Mouse (Mus musculus): ENCODE measurements around the gene Paqr6.
"Not testable (repeated sequence)": the region's sequence is repeated elsewhere in the genome, so short reads cannot be mapped to it uniquely, and the experiment has no call there.

Paqr6 gene

DNA sequence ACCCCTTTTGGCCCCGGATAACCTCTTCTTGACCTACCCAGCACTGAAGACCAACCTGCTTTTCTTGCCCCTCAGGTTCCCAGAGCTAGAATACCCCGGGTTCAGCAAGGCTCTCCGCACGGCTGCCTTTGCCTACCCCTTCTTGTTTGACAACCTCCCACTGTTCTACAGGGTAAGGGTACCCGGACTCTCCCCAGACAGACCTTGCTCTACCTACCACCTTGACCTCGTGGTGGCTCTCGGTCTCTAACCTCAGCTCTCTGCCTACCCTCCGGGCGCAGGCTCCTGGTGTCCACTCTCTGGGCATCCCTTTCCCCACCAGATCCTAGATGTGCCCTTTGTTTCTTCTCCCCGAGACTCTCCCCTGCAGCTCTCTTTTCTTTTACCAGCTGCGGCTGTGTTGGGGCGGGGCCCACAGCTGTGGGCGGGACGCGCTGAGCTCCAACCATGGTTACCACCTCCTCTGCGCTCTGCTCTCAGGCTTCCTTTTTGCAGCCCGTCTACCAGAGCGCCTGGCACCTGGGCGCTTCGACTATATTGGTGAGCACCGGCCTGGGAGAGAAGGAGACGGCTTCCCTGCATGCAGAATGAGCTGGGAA is 2.5 kb downstream of the Paqr6 start:
- DNase-seq (ENCODE audit: low read depth) = not testable (repeated sequence)

DNA sequence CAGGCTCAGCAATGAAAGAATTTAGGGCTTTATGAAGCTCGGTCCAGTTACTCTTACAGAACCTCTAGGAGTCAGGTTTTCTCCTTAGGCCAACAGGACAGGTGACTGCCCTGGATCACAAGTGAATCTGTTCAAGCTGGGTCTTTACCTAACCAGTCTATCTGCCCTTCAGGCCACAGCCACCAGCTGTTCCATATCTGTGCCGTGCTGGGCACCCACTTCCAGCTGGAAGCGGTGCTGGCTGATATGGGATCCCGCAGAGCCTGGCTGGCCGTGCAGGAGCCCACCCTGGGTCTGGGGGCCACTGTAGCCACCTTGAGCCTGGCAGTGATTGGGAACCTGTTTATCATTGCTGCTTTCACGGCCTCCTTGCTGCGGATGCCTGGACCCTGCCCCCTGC is 3.1 kb downstream of the Paqr6 start:
- DNase-seq (ENCODE audit: low read depth) = not testable (repeated sequence)

DNA sequence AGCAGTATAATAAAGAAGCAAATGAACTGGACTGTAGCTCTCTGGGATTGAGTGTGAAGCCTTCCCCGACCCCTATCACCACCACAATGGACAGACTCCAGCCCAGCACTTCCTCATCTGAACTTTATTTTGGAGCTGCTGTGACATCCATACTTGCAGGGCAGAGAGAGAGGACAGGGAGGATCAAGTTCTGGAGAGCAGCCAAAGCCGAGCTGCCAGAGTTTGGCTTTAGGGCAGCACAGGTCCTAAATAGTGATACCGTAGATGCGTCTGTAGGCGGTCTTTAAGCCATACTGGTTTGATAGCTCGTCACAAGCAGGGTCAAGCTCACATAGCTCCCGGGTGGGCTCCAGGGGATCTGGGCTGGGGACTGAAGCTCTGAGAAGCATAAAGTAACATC is 4.1 kb downstream of the Paqr6 start:
- DNase-seq (ENCODE audit: low read depth) = not testable (repeated sequence)

DNA sequence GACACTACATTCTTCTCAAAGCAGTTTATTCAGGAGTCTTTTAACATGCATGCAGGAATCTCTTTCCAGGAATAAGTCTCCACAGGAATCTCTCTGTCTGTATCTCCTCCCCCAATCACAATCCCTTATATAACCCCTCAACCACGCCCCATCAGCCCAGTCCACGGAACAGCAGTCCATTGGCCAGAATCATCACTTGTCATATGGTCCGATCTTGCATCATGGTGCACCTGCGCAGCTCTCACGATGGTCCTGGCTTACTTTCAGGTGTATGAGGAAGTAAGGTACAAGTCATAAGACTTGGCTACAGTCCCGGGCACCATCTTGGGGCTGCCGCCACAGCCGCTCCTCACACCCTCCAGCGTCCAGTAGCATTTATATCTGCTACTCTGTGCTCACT is 8.3 kb downstream of the Paqr6 start, which contains the start of gene Bglap3:
TSS of gene Bglap3 (minus strand) at position 101 of the 400 bp plus-strand sequence.
- not testable (repeated sequence) for DNase-seq (ENCODE audit: low read depth)

DNA sequence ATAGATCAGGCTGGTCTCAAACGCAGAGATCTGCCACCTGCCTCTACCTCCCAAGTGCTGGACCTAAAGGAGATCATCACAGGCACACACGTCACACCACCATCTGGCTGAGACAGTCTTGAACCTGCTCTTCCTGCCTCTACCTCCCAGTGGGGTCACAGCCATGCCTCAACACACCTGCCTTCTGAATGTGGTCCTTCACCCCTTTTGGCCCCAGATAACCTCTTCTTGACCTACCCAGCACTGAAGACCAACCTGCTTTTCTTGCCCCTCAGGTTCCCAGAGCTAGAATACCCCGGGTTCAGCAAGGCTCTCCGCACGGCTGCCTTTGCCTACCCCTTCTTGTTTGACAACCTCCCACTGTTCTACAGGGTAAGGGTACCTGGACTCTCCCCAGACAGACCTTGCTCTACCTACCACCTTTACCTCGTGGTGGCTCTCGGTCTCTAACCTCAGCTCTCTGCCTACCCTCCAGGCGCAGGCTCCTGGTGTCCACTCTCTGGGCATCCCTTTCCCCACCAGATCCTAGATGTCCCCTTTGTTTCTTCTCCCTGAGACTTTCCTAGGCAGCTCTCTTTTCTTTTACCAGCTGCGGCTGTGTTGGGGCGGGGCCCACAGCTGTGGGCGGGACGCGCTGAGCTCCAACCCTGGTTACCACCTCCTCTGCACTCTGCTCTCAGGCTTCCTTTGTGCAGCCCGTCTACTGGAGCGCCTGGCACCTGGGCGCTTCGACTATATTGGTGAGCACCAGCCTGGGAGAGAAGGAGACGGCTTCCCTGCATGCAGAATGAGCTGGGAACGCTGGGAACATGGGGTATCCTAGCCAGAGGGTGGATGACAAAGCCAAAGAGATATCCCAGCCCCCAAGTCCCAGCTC is 11.6 kb downstream of the Paqr6 start:
- DNase-seq (ENCODE audit: low read depth) = peak; percentile 34

DNA sequence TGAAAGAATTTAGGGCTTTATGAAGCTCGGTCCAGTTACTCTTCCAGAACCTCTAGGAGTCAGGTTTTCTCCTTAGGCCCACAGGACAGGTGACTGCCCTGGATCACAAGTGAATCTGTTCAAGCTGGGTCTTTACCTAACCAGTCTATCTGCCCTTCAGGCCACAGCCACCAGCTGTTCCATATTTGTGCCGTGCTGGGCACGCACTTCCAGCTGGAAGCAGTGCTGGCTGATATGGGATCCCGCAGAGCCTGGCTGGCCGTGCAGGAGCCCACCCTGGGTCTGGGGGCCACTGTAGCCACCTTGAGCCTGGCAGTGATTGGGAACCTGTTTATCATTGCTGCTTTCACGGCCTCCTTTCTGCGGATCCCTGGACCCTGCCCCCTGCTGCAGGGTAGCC is 12.3 kb downstream of the Paqr6 start:
- not testable (repeated sequence) for DNase-seq (ENCODE audit: low read depth)

DNA sequence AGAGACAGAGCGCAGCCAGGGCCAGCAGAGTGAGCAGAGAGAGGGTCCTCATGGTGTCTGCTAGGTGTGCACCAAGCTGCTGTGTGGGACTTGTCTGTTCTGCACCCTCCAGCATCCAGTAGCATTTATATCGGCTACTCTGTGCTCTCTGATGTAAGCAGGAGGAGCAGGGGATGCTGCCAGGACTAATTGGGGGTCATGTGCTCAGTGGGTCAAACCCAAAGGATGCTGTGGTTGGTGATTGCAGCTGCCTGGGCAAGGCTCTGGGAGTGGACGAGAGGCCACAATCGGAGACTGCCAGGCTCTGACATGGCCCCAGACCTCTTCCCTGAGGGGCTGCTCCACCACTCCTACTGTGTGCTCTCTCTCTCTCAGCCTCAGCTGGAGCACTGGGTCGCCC is 14.2 kb downstream of the Paqr6 start, which contains the start of gene Bglap2:
TSS of gene Bglap2 (minus strand) at position 101 of the 400 bp plus-strand sequence.
- DNase-seq (ENCODE audit: low read depth) = not testable (repeated sequence)

DNA sequence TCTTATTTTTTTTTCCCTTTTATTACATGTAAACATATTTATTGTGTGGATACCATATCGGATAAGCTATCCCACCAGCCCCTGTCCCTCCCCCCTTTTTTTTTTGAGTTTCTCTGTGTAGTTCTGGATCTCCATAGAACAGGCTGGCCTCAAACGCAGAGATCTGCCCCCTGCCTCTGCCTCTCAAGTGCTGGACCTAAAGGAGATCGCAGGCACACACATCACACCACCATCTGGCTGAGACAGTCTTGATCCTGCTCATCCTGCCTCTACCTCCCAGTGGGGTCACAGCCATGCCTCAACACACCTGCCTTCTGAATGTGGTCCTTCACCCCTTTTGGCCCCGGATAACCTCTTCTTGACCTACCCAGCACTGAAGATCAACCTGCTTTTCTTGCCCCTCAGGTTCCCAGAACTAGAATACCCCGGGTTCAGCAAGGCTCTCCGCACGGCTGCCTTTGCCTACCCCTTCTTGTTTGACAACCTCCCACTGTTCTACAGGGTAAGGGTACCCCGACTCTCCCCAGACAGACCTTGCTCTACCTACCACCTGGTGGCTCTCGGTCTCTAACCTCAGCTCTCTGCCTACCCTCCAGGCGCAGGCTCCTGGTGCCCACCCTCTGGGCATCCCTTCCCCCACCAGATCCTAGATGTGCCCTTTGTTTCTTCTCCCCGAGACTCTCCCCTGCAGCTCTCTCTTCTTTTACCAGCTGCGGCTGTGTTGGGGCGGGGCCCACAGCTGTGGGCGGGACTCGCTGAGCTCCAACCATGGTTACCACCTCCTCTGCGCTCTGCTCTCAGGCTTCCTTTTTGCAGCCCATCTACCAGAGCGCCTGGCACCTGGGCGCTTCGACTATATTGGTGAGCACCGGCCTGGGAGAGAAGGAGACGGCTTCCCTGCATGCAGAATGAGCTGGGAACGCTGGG is 17.3 kb downstream of the Paqr6 start:
- DNase-seq (ENCODE audit: low read depth) = not testable (repeated sequence)

DNA sequence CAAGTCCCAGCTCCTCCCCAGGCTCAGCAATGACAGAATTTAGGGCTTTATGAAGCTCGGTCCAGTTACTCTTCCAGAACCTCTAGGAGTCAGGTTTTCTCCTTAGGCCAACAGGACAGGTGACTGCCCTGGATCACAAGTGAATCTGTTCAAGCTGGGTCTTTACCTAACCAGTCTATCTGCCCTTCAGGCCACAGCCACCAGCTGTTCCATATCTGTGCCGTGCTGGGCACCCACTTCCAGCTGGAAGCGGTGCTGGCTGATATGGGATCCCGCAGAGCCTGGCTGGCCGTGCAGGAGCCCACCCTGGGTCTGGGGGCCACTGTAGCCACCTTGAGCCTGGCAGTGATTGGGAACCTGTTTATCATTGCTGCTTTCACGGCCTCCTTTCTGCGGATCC is 18.0 kb downstream of the Paqr6 start:
- not testable (repeated sequence) for DNase-seq (ENCODE audit: low read depth)

DNA sequence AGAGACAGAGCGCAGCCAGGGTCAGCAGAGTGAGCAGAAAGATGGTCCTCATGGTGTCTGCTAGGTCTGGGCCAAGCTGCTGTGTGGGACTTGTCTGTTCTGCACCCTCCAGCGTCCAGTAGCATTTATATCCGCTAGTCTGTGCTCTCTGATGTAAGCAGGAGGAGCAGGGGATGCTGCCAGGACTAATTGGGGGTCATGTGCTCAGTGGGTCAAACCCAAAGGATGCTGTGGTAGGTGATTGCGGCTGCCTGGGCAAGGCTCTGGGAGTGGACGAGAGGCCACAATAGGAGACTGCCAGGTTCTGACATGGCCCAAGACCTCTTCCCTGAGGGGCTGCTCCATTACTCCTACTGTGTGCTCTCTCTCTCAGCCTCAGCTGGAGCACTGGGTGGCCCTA is 20.0 kb downstream of the Paqr6 start, which contains the start of gene Bglap:
TSS of gene Bglap (minus strand) at position 101 of the 400 bp plus-strand sequence.
- no peak for DNase-seq (ENCODE audit: low read depth)

DNA sequence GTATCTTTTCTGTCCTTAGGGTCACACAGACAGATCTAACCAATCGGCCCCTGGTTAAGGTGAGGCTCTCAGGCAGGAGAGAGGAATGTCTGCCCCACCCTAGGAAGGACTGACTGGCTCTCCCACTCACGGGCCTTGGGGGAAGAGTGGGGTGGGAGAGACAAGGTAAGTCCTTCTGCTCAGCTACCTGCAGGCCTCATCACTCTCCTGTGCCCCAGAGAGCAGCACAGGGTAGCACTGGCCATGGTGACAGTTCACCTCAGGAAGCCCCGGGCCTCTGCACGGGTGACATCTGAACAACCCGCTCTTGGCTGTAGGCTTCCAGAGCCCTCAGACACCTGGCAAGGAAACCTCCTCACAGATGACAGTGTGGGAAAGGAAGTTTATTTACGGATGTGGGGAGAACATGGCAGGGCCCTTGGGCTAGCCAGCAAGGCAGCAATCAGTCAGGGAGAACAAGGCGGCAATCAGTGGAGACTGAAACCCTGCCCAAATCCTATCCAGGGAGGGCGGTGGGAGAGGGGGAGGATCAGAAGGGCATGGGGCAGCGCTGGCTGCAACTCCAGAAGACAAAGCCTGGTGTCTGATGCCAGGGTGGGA is 29.5 kb downstream of the Paqr6 start:
- no peak for DNase-seq (ENCODE audit: low read depth)

DNA sequence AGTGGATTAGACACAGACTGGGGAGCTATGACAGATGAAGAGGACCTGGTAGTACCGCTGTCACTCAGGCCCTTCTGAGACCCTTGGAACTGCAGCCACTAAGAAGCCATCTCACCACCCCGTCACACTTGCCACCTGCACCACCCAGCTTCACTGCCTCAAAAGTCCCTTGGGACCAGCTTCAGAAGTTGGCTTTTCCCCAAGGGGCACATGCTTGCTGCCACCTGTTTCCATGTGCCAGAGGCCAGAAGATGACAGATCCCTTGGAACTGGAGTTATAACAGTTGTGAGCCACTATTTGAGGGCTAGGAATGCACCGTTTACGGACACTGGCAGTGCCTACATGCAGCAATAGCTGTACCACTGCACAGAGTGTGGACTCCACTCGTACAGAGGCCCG is 30.9 kb downstream of the Paqr6 start:
- DNase-seq (ENCODE audit: low read depth) = no peak

DNA sequence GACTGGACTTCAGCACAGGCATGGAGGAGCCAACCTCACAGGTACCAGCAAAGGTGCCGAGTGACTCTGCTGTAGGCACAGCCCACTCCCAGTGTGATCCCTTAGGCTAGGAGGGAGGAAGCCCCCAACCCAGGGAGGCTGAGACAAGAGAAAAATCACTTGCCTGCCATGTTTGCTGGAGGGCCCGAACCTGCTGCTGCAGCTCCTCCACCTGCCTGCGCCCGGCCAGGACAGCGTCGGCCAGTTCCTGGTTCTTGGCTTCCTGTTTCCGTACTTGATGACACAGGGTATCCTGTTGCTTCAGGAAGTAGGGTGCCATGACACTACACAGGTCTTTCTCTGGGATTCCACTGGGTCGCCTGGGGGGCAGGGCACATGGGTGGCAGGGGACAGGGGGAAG is 31.4 kb downstream of the Paqr6 start:
- no peak for DNase-seq (ENCODE audit: low read depth)

DNA sequence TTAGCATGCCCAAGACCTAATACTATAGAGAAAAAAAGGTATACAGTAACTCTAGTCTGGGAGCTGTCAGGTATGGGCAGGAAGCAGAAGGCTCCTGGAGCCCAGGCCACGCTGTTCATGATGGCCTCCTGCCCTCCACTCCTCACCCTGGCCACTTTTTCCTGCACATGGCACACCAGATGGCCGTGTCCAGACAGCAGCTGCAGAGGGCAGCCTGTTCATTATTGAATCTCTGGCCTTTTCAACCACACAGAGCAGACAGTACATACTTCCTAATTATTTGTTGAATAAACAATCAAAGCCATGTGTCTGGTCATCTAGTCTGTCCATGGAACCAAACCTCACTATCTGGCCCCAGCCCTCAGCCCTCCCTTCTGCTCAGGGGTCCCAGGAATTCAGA is 34.3 kb downstream of the Paqr6 start:
- DNase-seq (ENCODE audit: low read depth) = no peak

DNA sequence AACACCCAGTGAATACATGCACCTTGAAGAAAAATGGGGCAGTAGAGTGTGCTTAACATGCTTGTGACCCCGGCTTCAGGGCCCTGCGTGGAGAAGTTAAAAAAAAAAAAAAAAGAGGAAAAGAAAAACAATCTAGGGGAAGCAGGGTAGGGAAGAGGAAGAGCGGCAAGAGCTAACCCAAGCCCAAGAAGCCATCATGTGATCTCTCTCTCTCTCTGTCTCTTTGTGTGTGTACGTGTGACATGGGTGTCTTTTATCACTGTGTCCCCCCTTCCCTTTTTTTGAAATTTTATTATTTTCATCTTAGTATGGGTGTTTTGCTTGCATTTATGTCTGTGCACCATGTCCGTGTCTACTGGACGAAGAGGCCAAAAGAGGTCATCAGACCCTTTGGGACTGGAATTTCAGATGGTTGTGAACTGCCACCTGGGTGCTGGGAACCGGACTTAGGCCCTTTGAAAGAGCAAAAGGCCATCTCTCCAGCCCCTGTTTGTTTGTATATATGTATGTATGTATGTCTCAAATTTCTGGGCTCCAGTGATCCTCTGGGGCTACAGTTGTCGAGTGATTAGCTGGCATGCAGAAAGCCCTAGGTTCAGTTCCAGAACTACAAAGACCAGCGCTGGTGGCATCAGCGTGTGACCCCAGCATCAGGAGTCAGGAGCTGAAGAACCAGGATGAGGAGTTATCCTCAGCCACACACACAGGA is 39.3 kb downstream of the Paqr6 start:
- DNase-seq (ENCODE audit: low read depth) = no peak

DNA sequence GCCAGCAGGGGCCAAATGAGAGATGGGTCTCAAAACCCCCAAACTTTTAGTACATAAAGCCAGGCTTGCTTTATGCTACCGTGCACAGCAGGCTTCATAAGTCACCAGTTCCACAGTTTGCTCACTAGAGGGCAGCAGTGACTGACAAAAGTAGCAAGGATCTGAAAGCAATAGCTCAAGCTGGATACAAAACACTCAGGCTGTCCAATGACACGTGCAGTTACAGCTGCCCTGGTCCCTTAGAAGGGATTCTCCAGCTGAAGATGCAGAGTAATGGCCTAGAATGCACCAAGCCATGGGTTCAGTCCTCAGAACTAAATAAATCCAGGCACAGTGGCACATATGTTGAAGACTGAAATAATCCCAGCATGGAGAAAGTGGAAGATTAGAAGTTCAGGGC is 42.7 kb downstream of the Paqr6 start:
- peak; percentile 71 for DNase-seq (ENCODE audit: low read depth)

DNA sequence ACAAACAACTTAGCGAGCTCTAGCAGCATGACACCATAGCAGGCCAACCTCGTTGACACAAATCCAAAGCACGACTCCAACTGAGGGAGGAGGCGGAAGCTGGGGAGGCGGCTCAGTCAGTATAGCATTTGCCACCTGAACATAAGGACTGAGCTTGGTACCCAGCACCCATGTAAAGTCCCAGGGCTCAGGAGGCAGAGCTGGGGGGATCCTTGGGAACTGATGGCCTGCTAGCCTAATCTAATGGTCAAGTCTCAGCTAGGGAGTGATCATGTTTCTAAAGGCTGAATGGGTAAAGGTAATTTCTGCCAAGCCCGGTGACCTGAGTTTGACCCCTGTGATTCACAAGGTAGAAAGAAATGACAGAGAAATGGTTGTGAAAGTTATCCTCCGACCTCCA is 43.1 kb downstream of the Paqr6 start:
- no peak for DNase-seq (ENCODE audit: low read depth)

DNA sequence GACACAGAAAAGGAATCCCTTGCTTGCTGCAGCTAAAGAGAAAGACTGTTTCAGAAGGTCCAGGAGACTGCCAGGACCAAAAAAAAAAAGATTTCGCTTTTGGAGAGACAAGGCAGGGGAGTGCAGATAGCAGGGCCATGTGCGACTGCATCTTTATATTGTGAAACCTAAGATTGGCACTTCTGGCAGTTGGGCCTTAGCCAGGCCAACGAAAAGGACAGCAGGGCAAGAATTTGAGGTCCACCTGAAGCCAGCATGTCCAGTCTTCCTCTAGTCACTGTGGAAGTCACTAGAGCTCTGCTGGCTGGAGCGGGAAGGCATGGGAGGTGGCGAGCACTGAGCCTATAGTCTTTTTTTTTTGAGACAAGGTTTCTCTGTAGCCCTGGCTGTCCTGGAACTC is 44.6 kb downstream of the Paqr6 start:
- no peak for DNase-seq (ENCODE audit: low read depth)

DNA sequence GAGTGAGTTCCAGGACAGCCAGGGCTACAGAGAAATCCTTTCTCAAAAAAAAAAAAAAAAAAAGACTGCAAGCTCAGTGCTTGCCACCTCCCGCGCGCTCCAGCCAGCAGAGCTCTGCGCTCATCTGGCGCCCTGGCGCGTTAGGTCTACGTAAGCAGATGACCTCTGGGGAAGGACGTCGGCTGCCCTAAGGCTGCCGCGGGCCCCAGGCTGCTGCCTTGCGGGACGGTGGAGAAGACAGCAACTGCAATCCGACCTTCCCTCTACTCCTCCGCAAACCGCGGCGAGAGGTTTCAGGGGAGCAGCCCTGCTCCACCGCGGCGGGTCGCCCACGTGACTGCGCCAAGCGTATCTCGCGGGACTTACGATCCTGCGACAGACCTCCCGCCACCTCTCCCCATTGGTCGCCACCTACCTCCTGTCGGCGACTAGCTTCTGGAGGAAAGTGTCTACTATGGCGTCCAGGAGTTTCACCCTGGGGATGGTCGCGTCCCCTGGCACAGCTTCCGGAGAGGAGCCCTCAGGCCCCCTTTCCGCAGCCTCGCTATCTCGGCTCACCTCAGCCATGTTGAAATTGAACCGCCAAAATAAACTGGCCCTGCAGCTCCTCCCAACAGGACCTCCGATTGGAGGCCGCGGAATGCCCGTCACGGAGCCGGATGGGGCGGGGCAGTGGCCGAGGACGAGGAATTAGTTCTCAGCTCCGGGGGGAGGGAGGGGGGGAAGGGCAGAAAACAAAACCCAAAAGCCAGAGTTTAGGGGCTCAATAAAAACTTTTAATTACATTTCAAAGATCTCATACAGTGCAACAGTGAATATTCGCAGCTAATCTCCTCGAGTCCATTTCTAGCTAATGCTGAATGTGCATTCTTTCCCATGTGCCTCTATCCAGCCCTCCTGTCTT is 45.6 kb downstream of the Paqr6 start, which contains the start of gene Pmf1:
TSS of gene Pmf1 (minus strand) at position 591 of the 904 bp plus-strand sequence.
- DNase-seq (ENCODE audit: low read depth) = peak; percentile 86

DNA sequence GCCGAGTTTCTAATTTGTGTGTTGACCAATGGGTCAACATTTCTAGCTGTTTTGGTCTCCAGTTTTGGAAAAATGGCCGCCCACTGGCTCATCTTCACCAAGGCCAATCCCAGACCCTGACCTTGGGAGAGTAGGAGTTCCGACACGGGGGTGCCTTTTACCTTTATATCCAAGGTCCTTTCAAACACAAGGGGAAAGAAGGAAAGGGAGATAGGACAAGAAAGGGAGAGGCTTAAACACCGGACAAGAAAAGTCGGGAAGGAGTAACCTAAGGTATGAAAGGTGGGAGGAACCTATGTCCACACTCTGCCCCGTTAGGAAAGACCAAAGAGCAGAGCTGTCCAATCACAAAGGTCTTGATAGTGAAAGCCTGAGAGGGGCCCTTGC is 46.3 kb downstream of the Paqr6 start:
- no peak for DNase-seq (ENCODE audit: low read depth)

All from c-Kit-positive CD71-positive TER-119-negative erythroid progenitor cells, embryonic 14.5 days (primary cell).